Mouse (Mus musculus) heart, embryonic 14.5 days (tissue): Measurements from ENCODE around the gene Iqgap3. TPM values are rescaled to one million over a fixed set of nuclear protein-coding genes. Genes with fewer than 3 reads are reported as not detected.

Source experiments
- ATAC-seq: fragments of 200-750 bp; cut with Nextera tagmentation; 2 replicates; pipeline ENCODE4 v1.8.0; 2017; ENCODE audit warnings: low read depth, moderate TSS enrichment; ENCODE audit not compliant: insufficient number of reproducible peaks, insufficient read depth, low FRiP score
- H3K27ac ChIP-seq, 2 experiments: fragments of 200-500 bp in 1 of 2; fragments of 300-500 bp in 1 of 2; sonication (generic) in 1 of 2; replicated peaks in 1 of 2; 2 replicates each; pipeline ENCODE4 v1.5.1; 2012 to 2014; ENCODE audit warnings: low read depth in 2 of 2, low read length in 2 of 2, control low read depth in 1 of 2, mild to moderate bottlenecking in 1 of 2, mixed read lengths in 1 of 2; ENCODE audit not compliant: control insufficient read depth in 1 of 2, insufficient read depth in 1 of 2
- H3K27me3 ChIP-seq: fragments of 300-500 bp; sonication (generic); 2 replicates; pipeline ENCODE4 v1.6.1; 2014; ENCODE audit warnings: mild to moderate bottlenecking, low read length, control low read depth; ENCODE audit not compliant: control insufficient read depth, insufficient read depth
- H3K36me3 ChIP-seq: fragments of 300-500 bp; sonication (generic); 2 replicates; pipeline ENCODE4 v1.6.1; 2014; ENCODE audit warnings: mild to moderate bottlenecking, control low read depth, low read length, mixed read lengths; ENCODE audit not compliant: control insufficient read depth, insufficient read depth
- H3K4me1 ChIP-seq, 2 experiments: fragments of 200-500 bp in 1 of 2; fragments of 300-500 bp in 1 of 2; sonication (generic) in 1 of 2; 2 replicates each; pipeline ENCODE4 v1.6.1; 2012 to 2014; ENCODE audit warnings: low read length in 2 of 2, control low read depth in 1 of 2, mixed read lengths in 1 of 2; ENCODE audit not compliant: control insufficient read depth in 2 of 2, insufficient read depth in 2 of 2
- H3K4me2 ChIP-seq: fragments of 300-500 bp; sonication (generic); 2 replicates; pipeline ENCODE4 v1.6.1; 2014; ENCODE audit warnings: mild to moderate bottlenecking, low read length
- H3K4me3 ChIP-seq, 2 experiments: fragments of 200-500 bp in 1 of 2; fragments of 300-500 bp in 1 of 2; sonication (generic) in 1 of 2; 2 replicates each; pipeline ENCODE4 v1.5.1; 2012 to 2014; ENCODE audit warnings: low read length in 2 of 2, mild to moderate bottlenecking in 2 of 2, control low read depth in 1 of 2, low read depth in 1 of 2, moderate library complexity in 1 of 2; ENCODE audit not compliant: control insufficient read depth in 1 of 2, insufficient read depth in 1 of 2
- H3K9ac ChIP-seq: fragments of 300-500 bp; sonication (generic); 2 replicates; pipeline ENCODE4 v1.6.1; 2014; ENCODE audit warnings: mild to moderate bottlenecking, low read length
- H3K9me3 ChIP-seq: fragments of 300-500 bp; sonication (generic); 2 replicates; pipeline ENCODE4 v1.6.1; 2016; ENCODE audit warnings: low read length, control low read depth; ENCODE audit not compliant: control insufficient read depth
- whole genome bisulfite sequencing: fragments of 180-500 bp; shearing (Covaris S2); extraction: QIAGEN DNeasy Blood & Tissue Kit; methylation state at CpG from one replicate; pipeline ENCODE4 v1.1.7; 2014; 5-methylcytosine and 5-hydroxymethylcytosine counted together
- polyA plus RNA-seq: library from polyadenylated mRNA; unstranded; fragments of >200 nt; fragmentation: Nextera tagmentation; extraction: Ambion mirVana; gene quantifications from 2 replicates; pipeline ENCODE4 v1.2.1, GENCODE M21; 2014

Gene Iqgap3
- polyA plus RNA-seq, 1 experiment from 2014 or later = 22.8 TPM

GRCm38 (mm10) chr3:88158991-88159390, 77.2 kb downstream of the Iqgap3 start:
- Histone ChIP-seq H3K27me3 (no peaks in the 10 kb centered on the region), H3K9ac (no peak overlapping the region), H3K36me3 (peaks cover 91% of the 10 kb centered on the region), H3K4me3 (no peak overlapping the region), H3K4me2 (no peak overlapping the region), H3K9me3 (no peaks in the 10 kb centered on the region), H3K4me1 (peaks cover 0 to 17% of the 10 kb centered on the region in 2 experiments; a peak in 3 of 4 replicates), H3K27ac (no peak overlapping the region)
- ATAC-seq = no peak
- 78% methylated on average over 6 of the region's 6 CpGs for WGBS

- WGBS = 78% methylated on average over 6 of the region's 6 CpGs
- no peak overlapping the region for H3K9ac ChIP-seq
- H3K9me3 ChIP-seq = no peaks in the 10 kb centered on the region
- peaks cover 2 to 18% of the 10 kb centered on the region in 2 experiments; a peak in 3 of 4 replicates for H3K4me1 ChIP-seq
- no peak overlapping the region for H3K4me2 ChIP-seq
- no peak overlapping the region for H3K27ac ChIP-seq
- no peaks in the 10 kb centered on the region for H3K27me3 ChIP-seq
- peaks cover 100% of the 10 kb centered on the region for H3K36me3 ChIP-seq
- no peak for ATAC-seq
- H3K4me3 ChIP-seq = no peak overlapping the region
Observed at GRCm38 (mm10) chr3:88160856-88161255, 79.1 kb downstream of the Iqgap3 start.

GRCm38 (mm10) chr3:88162259-88162658, 80.5 kb downstream of the Iqgap3 start:
- H3K27me3 ChIP-seq = no peaks in the 10 kb centered on the region
- H3K4me2 ChIP-seq = no peak overlapping the region
- H3K4me1 ChIP-seq = peaks cover 3 to 20% of the 10 kb centered on the region in 2 experiments; a peak in 3 of 4 replicates
- H3K36me3 ChIP-seq = peaks cover 100% of the 10 kb centered on the region
- no peak overlapping the region for H3K27ac ChIP-seq
- H3K9me3 ChIP-seq = no peaks in the 10 kb centered on the region
- no peak overlapping the region for H3K4me3 ChIP-seq
- ATAC-seq = no peak
- WGBS = 64% methylated on average over 8 of the region's 8 CpGs
- no peak overlapping the region for H3K9ac ChIP-seq

- Histone ChIP-seq H3K27me3 (no peaks in the 10 kb centered on the region), H3K27ac (no peak overlapping the region), H3K9me3 (no peaks in the 10 kb centered on the region), H3K4me2 (no peak overlapping the region), H3K4me3 (no peak overlapping the region), H3K9ac (no peak overlapping the region), H3K4me1 (peaks cover 3 to 14% of the 10 kb centered on the region in 2 experiments; a peak in 3 of 4 replicates), H3K36me3 (peaks cover 100% of the 10 kb centered on the region)
- ATAC-seq = no peak
- WGBS = 89% methylated on average over 4 of the region's 4 CpGs
Observed at GRCm38 (mm10) chr3:88162811-88163210, 81.0 kb downstream of the Iqgap3 start.

GRCm38 (mm10) chr3:88163847-88164246, 82.1 kb downstream of the Iqgap3 start:
- H3K9ac ChIP-seq = no peak overlapping the region; the same call in 1 of the 2 replicates
- no peak for ATAC-seq
- H3K27ac ChIP-seq = no peak overlapping the region
- H3K27me3 ChIP-seq = no peaks in the 10 kb centered on the region
- H3K4me3 ChIP-seq = no peak overlapping the region
- 62% methylated on average over 3 of the region's 3 CpGs for WGBS
- H3K36me3 ChIP-seq = peaks cover 100% of the 10 kb centered on the region
- H3K9me3 ChIP-seq = no peaks in the 10 kb centered on the region
- peaks cover 3 to 14% of the 10 kb centered on the region in 2 experiments; a peak in 3 of 4 replicates for H3K4me1 ChIP-seq
- no peak overlapping the region for H3K4me2 ChIP-seq

GRCm38 (mm10) chr3:88164263-88164662, 82.5 kb downstream of the Iqgap3 start:
- Histone ChIP-seq H3K4me3 (no peak overlapping the region), H3K4me2 (no peak overlapping the region), H3K27ac (no peak overlapping the region), H3K36me3 (peaks cover 100% of the 10 kb centered on the region), H3K27me3 (no peaks in the 10 kb centered on the region), H3K9me3 (no peaks in the 10 kb centered on the region), H3K9ac (no peak overlapping the region; the same call in 1 of the 2 replicates), H3K4me1 (peaks cover 3 to 14% of the 10 kb centered on the region in 2 experiments; a peak in 3 of 4 replicates)
- no peak for ATAC-seq
- 79% methylated on average over 3 of the region's 3 CpGs for WGBS

- H3K27me3 ChIP-seq = no peaks in the 10 kb centered on the region
- H3K27ac ChIP-seq = peak overlapping the region; percentile 59 to 83
- H3K9ac ChIP-seq = no peak overlapping the region
Observed at GRCm38 (mm10) chr3:88166056-88166455, 84.3 kb downstream of the Iqgap3 start.

GRCm38 (mm10) chr3:88170361-88170760, 88.6 kb downstream of the Iqgap3 start:
- Histone ChIP-seq H3K27ac (no peak overlapping the region; a peak in 1 of 4 replicates), H3K36me3 (peaks cover 96% of the 10 kb centered on the region), H3K4me3 (no peak overlapping the region), H3K4me2 (no peak overlapping the region), H3K9me3 (no peaks in the 10 kb centered on the region), H3K27me3 (no peaks in the 10 kb centered on the region), H3K9ac (no peak overlapping the region), H3K4me1 (peaks cover 7 to 30% of the 10 kb centered on the region in 2 experiments; a peak in 3 of 4 replicates)
- WGBS = 87% methylated on average over 5 of the region's 5 CpGs
- ATAC-seq = no peak

More at GRCm38 (mm10) chr3:88166056-88166455, 84.3 kb downstream of the Iqgap3 start:
- Histone ChIP-seq H3K4me2 (no peak overlapping the region), H3K4me1 (peaks cover 3 to 14% of the 10 kb centered on the region in 2 experiments; a peak in 3 of 4 replicates), H3K36me3 (peaks cover 100% of the 10 kb centered on the region), H3K9me3 (no peaks in the 10 kb centered on the region), H3K4me3 (no peak overlapping the region)
- 44% methylated on average over 5 of the region's 5 CpGs for WGBS
- ATAC-seq = peak; percentile 40; the same call in 1 of the 2 replicates
